Mouse (Mus musculus) erythroblast, embryonic 14.5 days (primary cell): ENCODE measurements around the gene Prph2.

Experiments used
- GATA1 ChIP-seq: IDR thresholded peaks from 2 replicates; pipeline ENCODE4 v1.6.1; 2012; ENCODE audit warnings: low read length, inconsistent platforms, mixed read lengths
- TAL1 ChIP-seq: IDR thresholded peaks from 3 replicates; pipeline ENCODE4 v1.6.1; 2012; ENCODE audit warnings: low read length, inconsistent platforms, mixed read lengths

DNA sequence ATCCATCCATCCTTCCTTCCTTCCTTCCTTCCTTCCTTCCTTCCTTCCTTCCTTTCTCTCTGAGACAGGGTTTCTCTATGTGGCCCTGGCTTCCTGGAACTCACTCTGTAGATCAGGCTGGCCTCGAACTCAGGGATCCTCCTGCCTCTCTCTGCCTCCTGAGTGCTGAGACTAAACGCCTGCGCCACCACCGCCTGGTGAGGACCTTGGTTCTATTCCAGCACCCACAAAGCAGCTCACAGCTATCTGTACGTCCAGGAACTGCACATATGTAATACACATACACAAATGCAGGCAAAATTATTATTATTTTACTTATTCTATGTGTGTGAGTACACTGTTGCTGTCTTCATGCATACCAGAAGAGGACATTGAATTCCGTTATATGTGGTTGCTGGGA, 25.5 kb upstream of the Prph2 start:
- no peak for TF ChIP-seq GATA1
- no peak for TF ChIP-seq TAL1
